Mouse (Mus musculus): ENCODE measurements around the gene Emc8. TPM values are rescaled to one million over a fixed set of nuclear protein-coding genes. Genes with fewer than 3 reads are reported as not detected.

Gene Emc8
- total RNA-seq, 2 experiments from 2014 or later = 25.6 to 34.3 TPM

GRCm38 (mm10) chr8:120686576-120686975 is 18.2 kb upstream of the Emc8 start:
- intact Hi-C loops (cut with DNase I; ENCODE audit: low total_unique reads) = no loop called here
- DNase-seq = no peak

- DNase-seq = peak; percentile 52
- intact Hi-C loops (cut with DNase I; ENCODE audit: low total_unique reads) = no loop called here
Observed at GRCm38 (mm10) chr8:120686051-120686450, 17.7 kb upstream of the Emc8 start.

DNA sequence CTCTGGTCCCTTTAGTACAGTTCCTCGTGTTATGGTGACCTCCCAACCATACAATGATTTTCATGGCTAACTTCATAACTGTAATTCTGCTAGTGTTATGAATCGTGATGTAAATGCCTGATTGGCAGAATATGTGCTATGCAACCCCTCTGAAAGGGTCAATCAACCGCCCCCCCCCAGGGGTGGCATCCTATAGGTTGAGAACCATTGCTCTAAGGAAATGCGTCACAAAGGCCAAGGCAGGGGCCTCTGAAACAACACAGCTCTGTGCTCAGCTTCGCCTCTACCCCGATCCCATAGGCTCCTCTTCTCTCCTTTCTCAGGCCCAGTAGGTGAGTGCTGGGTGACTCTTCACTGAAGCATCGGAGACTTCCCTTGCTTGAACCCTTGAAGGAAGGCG is 17.2 kb upstream of the Emc8 start:
- intact Hi-C loops (cut with DNase I; ENCODE audit: low total_unique reads) = loop anchor here (2.0 kb wide), 1 partner anchor 49 kb away; no protein-coding TSS in a partner anchor
- DNase-seq = no peak

DNA sequence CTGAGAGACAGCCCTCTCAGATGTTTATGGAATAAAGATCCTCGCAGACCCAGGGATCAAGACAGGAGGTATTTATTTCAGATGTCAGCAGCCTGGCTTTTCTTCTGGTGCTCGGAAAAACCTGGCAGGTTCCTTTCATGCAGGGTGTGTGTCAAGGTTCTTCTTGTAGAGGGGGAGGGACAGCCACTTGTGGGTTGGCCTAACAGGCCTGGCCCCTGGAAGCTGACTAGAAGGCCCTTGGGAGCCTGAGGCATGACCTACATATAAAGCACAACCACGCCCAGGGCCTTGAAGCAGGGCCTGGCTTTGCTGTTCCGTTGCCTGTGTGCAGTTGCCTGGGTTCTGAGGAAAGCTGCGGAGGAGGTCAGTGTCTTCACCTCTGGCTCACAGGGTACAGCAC is 16.7 kb upstream of the Emc8 start:
- intact Hi-C loops (cut with DNase I; ENCODE audit: low total_unique reads) = loop anchor here (2.0 kb wide), 1 partner anchor 50 kb away; no protein-coding TSS in a partner anchor
- DNase-seq = peak; percentile 75

DNA sequence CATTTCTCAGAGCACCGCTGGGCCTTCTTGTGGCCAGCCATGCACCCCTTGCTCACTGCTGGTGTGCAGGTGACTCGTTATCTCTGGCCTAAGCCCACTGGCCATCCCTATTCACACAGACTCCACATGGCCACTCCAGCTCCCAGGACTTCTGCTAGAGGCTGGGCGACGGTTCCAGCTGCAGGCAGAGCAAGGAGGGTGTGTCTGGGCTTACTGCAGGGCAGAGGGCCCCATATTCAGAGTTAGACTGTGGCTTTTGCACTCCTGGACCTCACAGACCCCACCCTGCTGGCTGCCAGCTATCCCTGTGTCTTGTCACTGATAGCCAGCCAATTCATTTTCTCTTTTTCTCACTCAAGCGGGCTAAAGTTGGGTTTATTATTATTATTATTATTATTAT is 15.7 kb upstream of the Emc8 start:
- no peak for DNase-seq
- intact Hi-C loops (cut with DNase I; ENCODE audit: low total_unique reads) = loop anchor here (2.0 kb wide), 1 partner anchor 51 kb away; no protein-coding TSS in a partner anchor

DNA sequence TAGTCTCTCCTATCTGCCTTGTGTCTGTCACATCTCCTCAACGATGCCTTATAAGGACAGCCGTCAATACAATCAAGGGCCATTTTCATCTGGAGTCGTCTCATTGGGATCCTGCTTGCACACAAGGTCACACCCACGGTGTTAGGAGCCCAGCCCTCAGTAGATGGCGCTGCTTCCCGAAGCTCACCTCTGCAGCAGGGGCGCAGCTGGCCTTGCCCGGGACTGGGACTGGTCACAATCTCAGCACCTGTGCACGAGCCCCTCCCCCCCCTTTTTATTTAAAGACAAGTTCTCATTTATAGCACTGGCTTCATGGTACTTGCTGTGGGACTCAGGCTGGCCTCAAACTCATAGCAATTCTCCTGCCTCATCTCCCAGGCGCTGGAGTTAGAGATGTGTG is 15.2 kb upstream of the Emc8 start:
- DNase-seq = peak; percentile 78
- intact Hi-C loops (cut with DNase I; ENCODE audit: low total_unique reads) = loop anchor here (2.0 kb wide), 1 partner anchor 51 kb away; no protein-coding TSS in a partner anchor

DNA sequence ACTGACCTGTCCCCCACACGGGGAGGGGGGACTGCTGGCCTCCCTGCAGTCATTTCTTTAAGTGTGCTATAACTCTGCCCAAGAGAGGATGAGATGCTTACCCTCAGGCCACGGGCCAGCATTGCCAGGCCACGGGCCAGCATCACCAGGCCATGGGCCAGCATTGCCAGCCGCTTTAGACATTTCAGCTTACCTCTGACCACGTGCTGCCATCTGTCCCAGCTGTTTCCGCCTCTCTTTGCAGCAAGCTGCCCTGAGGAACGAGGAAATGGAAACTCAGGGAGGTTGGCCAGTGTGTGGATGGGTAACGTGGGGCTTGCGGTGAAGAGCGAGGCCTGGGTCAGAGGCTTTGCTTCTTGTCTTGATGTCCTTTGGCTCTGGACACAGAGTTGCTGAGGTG is 12.7 kb upstream of the Emc8 start:
- DNase-seq = peak; percentile 40
- intact Hi-C loops (cut with DNase I; ENCODE audit: low total_unique reads) = loop anchor here (2.0 kb wide), 1 partner anchor 118 kb away; no protein-coding TSS in a partner anchor

DNA sequence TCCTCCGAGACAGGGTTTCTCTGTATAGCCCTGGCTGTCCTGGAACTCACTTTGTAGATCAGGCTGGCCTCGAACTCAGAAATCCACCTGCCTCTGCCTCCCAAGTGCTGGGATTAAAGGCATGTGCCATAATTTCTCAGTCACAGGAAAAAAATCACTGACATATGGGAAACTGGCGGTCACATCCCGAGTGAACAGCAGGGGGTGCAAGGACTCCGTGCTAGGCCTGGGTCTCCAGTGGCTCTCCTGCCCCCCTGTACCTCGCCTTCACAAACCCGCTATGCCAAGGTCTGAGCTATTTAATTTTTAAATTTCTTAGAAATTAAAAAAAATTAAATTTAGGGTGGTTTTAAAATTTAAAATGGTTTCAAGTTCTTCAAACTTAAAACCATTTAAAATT is 12.0 kb upstream of the Emc8 start:
- DNase-seq = peak; percentile 48
- intact Hi-C loops (cut with DNase I; ENCODE audit: low total_unique reads) = loop anchor here (2.0 kb wide), 1 partner anchor 118 kb away; no protein-coding TSS in a partner anchor

GRCm38 (mm10) chr8:120679629-120680387 is 11.4 kb upstream of the Emc8 start:
- no peak for DNase-seq
- intact Hi-C loops (cut with DNase I; ENCODE audit: low total_unique reads) = loop anchor here (2.0 to 10.0 kb wide), 2 partner anchors 119 to 415 kb away; no protein-coding TSS in a partner anchor

DNA sequence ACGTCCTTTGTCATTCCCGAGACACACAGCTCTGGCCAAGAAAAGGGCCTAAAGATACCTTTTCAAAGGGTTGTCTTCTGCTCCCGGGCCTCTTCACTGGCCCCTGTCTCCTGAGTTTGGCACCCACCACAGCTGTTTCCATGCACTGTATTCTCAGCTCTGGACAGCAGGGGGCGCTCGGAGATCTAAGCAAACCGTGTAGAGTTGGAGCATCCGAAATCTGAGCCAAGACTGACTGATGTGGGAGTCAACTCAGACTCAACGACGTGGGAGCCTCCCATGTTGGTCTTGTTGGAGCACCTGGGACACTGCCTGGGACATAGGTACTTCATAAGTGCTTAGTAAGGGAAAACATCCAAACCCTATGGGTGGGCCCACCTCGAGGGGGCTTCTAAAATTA is 10.1 kb upstream of the Emc8 start:
- DNase-seq = peak; percentile 86
- intact Hi-C loops (cut with DNase I; ENCODE audit: low total_unique reads) = loop anchor here (10.0 kb wide), 1 partner anchor 416 kb away; no protein-coding TSS in a partner anchor

- intact Hi-C loops (cut with DNase I; ENCODE audit: low total_unique reads) = loop anchor here (10.0 kb wide), 1 partner anchor 419 kb away; no protein-coding TSS in a partner anchor
Observed at GRCm38 (mm10) chr8:120675718-120676117, 7.3 kb upstream of the Emc8 start.

GRCm38 (mm10) chr8:120673298-120673697 is 4.9 kb upstream of the Emc8 start:
- intact Hi-C loops (cut with DNase I; ENCODE audit: low total_unique reads) = loop anchor here (10.0 kb wide), 1 partner anchor 422 kb away; no protein-coding TSS in a partner anchor
- DNase-seq = no peak

More at GRCm38 (mm10) chr8:120675718-120676117, 7.3 kb upstream of the Emc8 start:
- no peak for DNase-seq

- intact Hi-C loops (cut with DNase I; ENCODE audit: low total_unique reads) = loop anchor here (10.0 kb wide), 1 partner anchor 422 kb away; no protein-coding TSS in a partner anchor
Observed at GRCm38 (mm10) chr8:120672626-120673229, 4.4 kb upstream of the Emc8 start.

DNA sequence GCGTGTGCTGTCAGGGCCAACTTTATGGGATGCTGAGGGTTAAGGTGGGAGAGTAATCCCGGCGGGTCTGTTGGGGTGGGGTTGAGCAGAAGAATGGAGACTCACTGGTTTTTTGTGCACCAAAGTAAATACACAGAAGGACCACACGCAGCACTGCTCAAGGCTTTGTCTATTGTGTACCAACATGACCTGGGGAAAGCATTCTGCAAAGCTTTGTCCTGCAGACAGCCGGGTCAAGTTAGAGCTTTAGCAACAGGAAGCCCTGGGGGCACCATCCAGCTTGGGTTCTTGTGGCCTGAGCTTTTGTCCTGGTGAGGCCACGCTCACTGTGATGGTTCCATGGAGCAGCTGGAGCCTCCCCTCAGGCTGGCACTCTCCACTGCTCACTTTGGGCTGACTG is 3.4 kb upstream of the Emc8 start:
- DNase-seq = no peak
- intact Hi-C loops (cut with DNase I; ENCODE audit: low total_unique reads) = loop anchor here (10.0 kb wide), 1 partner anchor 423 kb away; no protein-coding TSS in a partner anchor

More at GRCm38 (mm10) chr8:120672626-120673229, 4.4 kb upstream of the Emc8 start:
- DNase-seq = no peak

- intact Hi-C loops (cut with DNase I; ENCODE audit: low total_unique reads) = no loop called here
Observed at GRCm38 (mm10) chr8:120667561-120668373, 606 bp downstream of the Emc8 start, which contains the start of the genes Gm27021 and Cox4i1. TSS of gene Gm27021 (minus strand) at chr8:120668079. TSS of gene Cox4i1 (plus strand) at chr8:120668222.

GRCm38 (mm10) chr8:120666807-120667470 is 1.4 kb downstream of the Emc8 start:
- no peak for DNase-seq
- intact Hi-C loops (cut with DNase I; ENCODE audit: low total_unique reads) = no loop called here

More at GRCm38 (mm10) chr8:120667561-120668373, 606 bp downstream of the Emc8 start, which contains the start of the genes Gm27021 and Cox4i1:
- peak; percentile 95 for DNase-seq

DNA sequence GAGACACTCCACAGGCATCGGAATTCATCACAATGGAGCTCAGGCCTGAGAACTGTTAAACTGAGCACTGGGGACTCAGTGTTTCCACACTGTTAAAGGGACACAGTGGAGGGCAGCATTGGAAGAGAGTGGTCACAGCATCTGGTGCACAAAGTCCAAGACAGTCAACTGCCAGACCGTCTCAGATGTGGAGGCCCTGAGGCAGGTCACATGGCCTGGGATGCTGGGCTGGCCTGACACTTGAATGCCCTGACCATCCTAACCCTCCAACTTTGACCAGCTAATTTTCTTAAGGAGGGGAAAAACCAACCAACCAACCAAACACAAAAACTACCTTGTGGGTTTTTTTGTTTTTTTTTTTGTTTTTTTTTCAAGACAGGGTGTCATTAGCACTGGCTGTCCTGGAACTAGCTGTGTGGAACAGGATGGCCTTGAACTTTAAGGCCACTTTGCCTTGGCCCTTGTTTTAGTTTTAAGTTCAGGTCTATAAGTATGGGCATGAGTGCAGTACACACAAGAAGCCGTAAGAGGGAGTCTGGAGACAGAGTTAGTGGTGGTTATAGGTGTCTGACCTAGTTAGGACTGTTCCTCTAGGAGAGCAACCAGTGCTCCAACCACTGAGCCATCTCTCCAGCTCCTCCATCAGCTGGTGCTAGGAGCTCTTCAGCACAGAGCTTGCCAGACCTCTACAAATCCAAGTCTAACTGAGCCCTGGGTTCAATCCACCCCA is 2.5 kb downstream of the Emc8 start:
- DNase-seq = no peak
- intact Hi-C loops (cut with DNase I; ENCODE audit: low total_unique reads) = no loop called here

GRCm38 (mm10) chr8:120664566-120664965 is 3.8 kb downstream of the Emc8 start:
- no peak for DNase-seq
- intact Hi-C loops (cut with DNase I; ENCODE audit: low total_unique reads) = no loop called here
